Mouse (Mus musculus): ENCODE results near the gene Shmt1.
A peak's percentile ranks its signal among the peaks of the same experiment; 100 is the strongest.

Gene Shmt1

GRCm38 (mm10) chr11:60790472-60790871 lies 21.0 kb downstream of the Shmt1 start:
- no peak for DNase-seq

GRCm38 (mm10) chr11:60787595-60787994 lies 23.9 kb downstream of the Shmt1 start:
- peak; percentile 52 for DNase-seq

DNA sequence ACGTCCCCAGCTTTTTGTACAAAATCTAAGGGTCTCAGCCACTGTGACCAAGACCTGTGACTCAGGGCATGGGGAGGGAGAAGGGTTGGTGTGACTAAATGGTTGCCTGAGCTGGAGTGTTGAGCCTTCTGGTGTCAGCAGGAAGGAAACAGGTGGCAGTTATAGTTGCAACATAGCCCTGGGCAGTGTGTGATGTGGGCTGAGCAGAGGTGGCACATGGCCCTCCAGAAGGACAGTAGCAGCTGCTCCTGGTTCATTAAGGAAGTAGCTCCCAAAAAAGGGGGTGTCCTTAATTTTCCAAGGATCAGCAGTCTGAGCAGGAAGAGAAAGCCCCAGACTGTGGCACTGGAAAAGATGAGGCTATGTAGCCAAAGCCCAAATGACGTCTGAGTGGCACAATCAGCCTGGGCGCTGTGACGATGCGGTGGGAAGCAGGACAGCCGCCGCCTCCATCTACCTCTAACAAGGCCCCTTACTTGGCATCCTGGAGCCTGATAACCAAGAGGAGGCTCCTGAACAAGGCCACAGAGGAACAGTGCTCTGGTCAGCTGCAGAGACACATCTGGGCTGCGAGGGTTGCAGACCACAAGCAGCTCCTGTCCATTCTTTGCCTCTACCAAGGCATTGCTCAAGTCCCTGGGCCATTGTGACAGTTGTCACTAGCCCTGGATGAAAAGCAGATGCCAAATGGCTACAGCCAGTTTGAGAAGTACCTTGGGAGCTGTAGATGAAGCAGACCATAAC lies 27.2 kb downstream of the Shmt1 start:
- no peak for DNase-seq

DNA sequence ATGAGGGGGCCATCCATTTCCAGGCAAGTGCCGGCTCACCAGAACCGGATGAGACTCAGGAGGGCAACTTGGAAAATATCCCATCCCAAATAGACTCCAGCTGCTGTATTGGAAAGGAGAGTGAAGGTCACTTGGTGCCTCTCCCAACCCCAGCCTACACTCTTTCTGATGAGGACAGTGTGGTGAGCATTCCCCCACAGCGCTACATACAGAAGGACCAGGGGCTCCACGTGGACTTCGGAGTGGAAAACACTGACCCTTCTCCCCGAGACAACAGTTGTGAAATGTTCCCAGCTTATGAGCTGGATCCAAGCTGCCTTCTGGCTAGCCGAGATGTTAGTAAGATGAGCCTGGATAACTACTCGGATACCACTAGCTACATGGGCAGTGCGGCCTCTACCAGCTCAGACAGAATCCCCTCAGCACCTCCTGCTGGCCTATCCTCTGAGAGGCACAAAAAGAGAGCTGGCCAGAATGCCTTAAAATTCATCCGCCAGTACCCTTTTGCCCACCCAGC lies 31.8 kb downstream of the Shmt1 start:
- DNase-seq: no peak

GRCm38 (mm10) chr11:60777801-60778370 lies 33.6 kb downstream of the Shmt1 start:
- no peak for DNase-seq

- peak; percentile 89 for DNase-seq
Observed at GRCm38 (mm10) chr11:60776829-60777740, 34.4 kb downstream of the Shmt1 start, which contains the start of the genes Top3a and Smcr8. Gene Top3a, minus strand, starts transcription at chr11:60777365. Gene Smcr8, plus strand, starts transcription at chr11:60777524.

DNA sequence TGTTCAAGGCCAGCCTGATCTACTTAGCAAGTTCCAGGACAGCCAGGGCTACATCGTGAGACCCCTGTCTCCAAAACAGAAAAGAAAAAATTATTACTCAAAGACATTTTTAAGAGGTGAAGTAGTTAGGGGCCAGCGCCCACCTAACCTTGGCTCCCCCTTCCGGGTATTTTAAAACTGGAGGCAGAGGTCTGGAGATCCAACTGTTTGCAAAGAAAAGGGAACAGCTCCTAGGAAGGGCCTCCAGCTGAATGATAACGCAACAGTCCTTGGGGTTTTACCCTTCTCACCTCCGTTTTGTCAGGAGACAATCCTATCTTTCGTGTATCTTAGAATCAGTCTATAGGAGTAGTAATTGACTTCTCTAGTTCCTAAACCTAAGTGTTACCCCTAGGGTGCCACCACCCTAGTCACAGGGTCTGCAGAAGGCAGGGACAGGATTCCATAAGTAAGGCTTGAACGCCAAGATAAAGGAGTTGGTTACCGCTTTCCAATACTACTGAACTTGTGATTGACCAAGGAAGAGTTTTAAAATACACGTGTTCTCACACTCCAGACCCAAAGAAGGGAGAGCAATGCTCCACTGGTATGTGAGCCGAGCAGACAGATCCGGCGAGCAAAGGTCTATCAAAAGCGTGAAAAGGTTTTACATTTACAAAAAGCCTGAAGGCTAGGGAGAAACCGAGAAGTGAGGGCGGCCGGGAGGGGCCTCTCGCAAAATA lies 35.2 kb downstream of the Shmt1 start:
- no peak for DNase-seq

DNA sequence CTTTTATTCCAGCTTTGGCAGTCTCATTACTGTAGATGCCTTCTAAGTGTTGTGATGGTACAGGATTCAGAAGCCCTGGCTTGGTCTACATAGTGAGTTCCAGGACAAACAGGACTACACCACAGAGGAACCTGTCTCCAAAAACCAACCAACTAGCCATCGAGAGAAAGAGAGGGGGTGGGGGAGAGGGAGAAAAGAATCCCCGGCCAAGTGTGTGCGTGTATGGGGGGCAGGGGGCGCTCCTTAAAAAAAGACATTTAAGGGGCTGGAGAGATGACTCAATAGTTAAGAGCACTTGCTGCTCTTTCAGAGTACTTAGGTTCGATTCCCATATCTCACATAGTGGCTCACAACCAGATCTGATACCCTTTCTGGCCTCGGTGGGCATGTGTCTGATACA lies 35.9 kb downstream of the Shmt1 start:
- no peak for DNase-seq

- DNase-seq: no peak
Observed at GRCm38 (mm10) chr11:60774841-60775240, 36.7 kb downstream of the Shmt1 start.

DNA sequence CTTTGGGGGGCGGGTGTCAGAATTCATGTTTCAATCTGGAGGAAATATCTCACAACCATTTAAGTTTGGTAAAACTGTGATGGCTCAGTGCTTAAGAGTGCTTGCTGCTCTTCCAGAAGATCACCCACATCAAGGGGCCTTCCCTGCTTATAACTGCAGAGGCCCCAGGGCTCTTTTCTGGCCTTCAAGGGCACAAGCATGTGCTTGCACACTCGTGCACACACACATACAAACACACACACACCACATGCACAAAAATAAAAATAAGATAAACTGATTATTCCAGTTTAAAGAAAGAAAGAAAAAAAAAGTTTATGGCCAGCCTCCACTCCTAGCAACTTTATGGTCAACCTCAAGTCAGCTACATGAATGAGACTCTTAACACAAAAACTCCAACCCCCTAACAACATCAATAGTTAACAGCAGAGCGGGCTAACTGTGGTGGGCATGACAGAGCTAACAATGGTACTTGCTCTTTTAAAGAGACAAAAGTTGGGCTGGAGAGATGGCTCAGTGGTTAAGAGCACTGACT lies 37.3 kb downstream of the Shmt1 start:
- no peak for DNase-seq

GRCm38 (mm10) chr11:60772161-60772560 lies 39.4 kb downstream of the Shmt1 start:
- DNase-seq: no peak

DNA sequence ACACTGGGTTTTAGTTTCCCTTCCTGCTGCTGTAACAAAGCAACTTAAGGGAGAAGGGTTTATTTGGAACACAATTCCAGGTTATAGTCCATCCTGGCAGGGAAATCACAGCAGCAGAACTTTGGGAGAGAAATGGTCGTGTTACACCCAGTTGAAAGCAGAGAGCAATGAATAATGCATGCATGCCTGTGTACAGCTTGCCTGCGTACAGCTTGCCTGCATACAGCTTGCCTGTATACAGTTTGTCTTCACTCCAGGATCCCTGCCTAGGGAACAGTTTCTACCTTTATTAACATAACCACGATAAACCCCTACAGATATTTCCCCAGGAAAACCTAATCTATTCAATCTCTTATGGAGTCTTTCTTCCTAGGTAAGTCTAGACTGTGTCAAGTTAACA lies 40.7 kb downstream of the Shmt1 start:
- DNase-seq: no peak

GRCm38 (mm10) chr11:60769322-60769721 lies 42.2 kb downstream of the Shmt1 start:
- no peak for DNase-seq

GRCm38 (mm10) chr11:60766969-60767368 lies 44.5 kb downstream of the Shmt1 start:
- no peak for DNase-seq

DNA sequence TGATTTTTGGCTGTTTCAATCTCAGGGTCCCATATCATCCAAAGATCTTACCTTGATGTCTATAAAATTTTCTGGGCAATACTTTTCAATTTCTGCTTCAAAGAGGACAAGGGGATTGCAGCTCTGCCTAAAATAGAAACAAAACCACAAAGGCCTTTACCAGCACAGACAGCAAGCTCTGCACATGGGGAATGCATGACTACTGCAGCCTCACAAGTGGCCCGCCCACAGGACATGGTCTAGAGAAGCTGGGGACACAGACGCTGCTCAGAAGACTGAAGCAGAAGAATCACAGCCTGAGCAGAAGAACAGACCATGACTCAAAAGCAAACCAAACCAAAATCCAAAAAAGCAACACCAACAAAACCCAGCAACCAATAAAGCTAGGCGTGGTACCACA lies 49.8 kb downstream of the Shmt1 start:
- DNase-seq: no peak

- no peak for DNase-seq
Observed at GRCm38 (mm10) chr11:60755570-60755969, 55.9 kb downstream of the Shmt1 start.

DNA sequence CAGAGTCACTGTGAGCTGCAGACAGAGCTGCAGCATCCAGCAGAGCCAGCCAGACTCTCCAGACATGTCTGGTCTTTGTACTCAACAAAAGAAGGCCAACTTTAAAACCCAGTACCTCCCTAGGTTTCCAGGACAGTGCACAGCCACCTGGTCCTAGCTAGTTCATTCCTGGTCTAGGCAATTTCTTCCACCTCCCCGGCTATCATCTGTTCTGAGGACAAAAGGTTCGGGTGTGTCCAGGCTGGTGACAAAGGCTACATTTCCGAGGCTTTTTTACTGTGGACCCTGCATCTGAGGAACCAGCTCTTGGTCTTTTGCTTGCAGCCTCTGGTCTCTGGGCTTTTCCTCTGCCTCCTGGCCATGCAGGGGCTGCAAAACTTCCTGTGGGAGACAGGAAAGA lies 71.2 kb downstream of the Shmt1 start:
- no peak for DNase-seq

Data from kidney, postnatal 14 days (tissue).